Mouse (Mus musculus) gastrocnemius, adult 2 months (tissue): ENCODE data around the gene Cacng3. TPM values are rescaled to one million over a fixed set of nuclear protein-coding genes. Genes with fewer than 3 reads are reported as not detected.
A peak's percentile ranks its signal among the peaks of the same experiment; 100 is the strongest.

Experiments
- DNase-seq: peaks from one replicate; pipeline ENCODE4 v3.0.0; 2022
- H3K27ac ChIP-seq: fragments of 200-600 bp; 2 replicates; pipeline ENCODE4 v1.8.1; 2022; ENCODE audit warnings: mild to moderate bottlenecking
- H3K4me3 ChIP-seq: fragments of 200-600 bp; 2 replicates; pipeline ENCODE4 v1.8.1; 2022; ENCODE audit warnings: mild to moderate bottlenecking, moderate library complexity
- CTCF ChIP-seq: fragments of 200-600 bp; IDR thresholded peaks from 2 replicates; pipeline ENCODE4 v1.8.1; 2022; ENCODE audit warnings: antibody characterized with exemption, mild to moderate bottlenecking, moderate library complexity
- intact Hi-C: fragments of 180-260 bp; cut with DNase I; formaldehyde crosslinking; loops from one replicate; pipeline ENCODE4 v1.15.1; 2025
- total RNA-seq, 2 experiments: library from RNA; stranded (reverse); gene quantifications; 2 replicates each; pipeline ENCODE4 v1.2.3; 2021

Gene Cacng3
- total RNA-seq, 2 experiments from 2014 or later: not detected

GRCm38 (mm10) chr7:122665311-122666049 is 4.8 kb upstream of the Cacng3 start:
- Histone ChIP-seq H3K27ac (no peak overlapping the region), H3K4me3 (no peak overlapping the region)
- TF ChIP-seq CTCF: no peak
- no peak for DNase-seq
- intact Hi-C loops: no loop called here

- Histone ChIP-seq H3K4me3 (no peak overlapping the region), H3K27ac (no peak overlapping the region)
- intact Hi-C loops: no loop called here
- peak; percentile 14 for DNase-seq
- peak; percentile 57 for TF ChIP-seq CTCF
Measured at GRCm38 (mm10) chr7:122667903-122668302, 2.4 kb upstream of the Cacng3 start.

GRCm38 (mm10) chr7:122670873-122671641 is 765 bp downstream of the Cacng3 start:
- Histone ChIP-seq H3K4me3 (no peak overlapping the region), H3K27ac (no peak overlapping the region)
- DNase-seq: peak; percentile 80
- intact Hi-C loops: loop anchor here (10.0 kb wide), 1 partner anchor 196 kb away; no protein-coding TSS in a partner anchor
- TF ChIP-seq CTCF: no peak

- no peak for DNase-seq
- intact Hi-C loops: loop anchor here (10.0 kb wide), 1 partner anchor 198 kb away; no protein-coding TSS in a partner anchor
- H3K27ac ChIP-seq: no peak overlapping the region
Measured at GRCm38 (mm10) chr7:122672981-122673380, 2.7 kb downstream of the Cacng3 start.

GRCm38 (mm10) chr7:122675207-122675606 is 4.9 kb downstream of the Cacng3 start:
- DNase-seq: no peak
- no peak overlapping the region for H3K27ac ChIP-seq
- no peak for TF ChIP-seq CTCF
- H3K4me3 ChIP-seq: no peak overlapping the region
- intact Hi-C loops: loop anchor here (10.0 kb wide), 1 partner anchor 200 kb away; no protein-coding TSS in a partner anchor

More at GRCm38 (mm10) chr7:122672981-122673380, 2.7 kb downstream of the Cacng3 start:
- TF ChIP-seq CTCF: no peak
- H3K4me3 ChIP-seq: no peak overlapping the region

- intact Hi-C loops: no loop called here
- Histone ChIP-seq H3K27ac (no peak overlapping the region), H3K4me3 (no peak overlapping the region)
- no peak for TF ChIP-seq CTCF
- no peak for DNase-seq
Measured at GRCm38 (mm10) chr7:122701751-122702150, 31.5 kb downstream of the Cacng3 start.

GRCm38 (mm10) chr7:122702443-122702842 is 32.2 kb downstream of the Cacng3 start:
- Histone ChIP-seq H3K4me3 (no peak overlapping the region), H3K27ac (no peak overlapping the region)
- no peak for TF ChIP-seq CTCF
- intact Hi-C loops: no loop called here
- no peak for DNase-seq

- no peak overlapping the region for H3K4me3 ChIP-seq
- no peak for DNase-seq
- no peak overlapping the region for H3K27ac ChIP-seq
- intact Hi-C loops: no loop called here
- no peak for TF ChIP-seq CTCF
Measured at GRCm38 (mm10) chr7:122706736-122707135, 36.4 kb downstream of the Cacng3 start.

GRCm38 (mm10) chr7:122716299-122716698 is 46.0 kb downstream of the Cacng3 start:
- Histone ChIP-seq H3K4me3 (no peak overlapping the region), H3K27ac (no peak overlapping the region)
- no peak for DNase-seq
- TF ChIP-seq CTCF: no peak
- intact Hi-C loops: no loop called here

- intact Hi-C loops: no loop called here
- TF ChIP-seq CTCF: no peak
- H3K4me3 ChIP-seq: no peak overlapping the region
- H3K27ac ChIP-seq: no peak overlapping the region
- DNase-seq: no peak
Measured at GRCm38 (mm10) chr7:122718540-122718939, 48.2 kb downstream of the Cacng3 start.

GRCm38 (mm10) chr7:122723358-122723876 is 53.1 kb downstream of the Cacng3 start:
- TF ChIP-seq CTCF: no peak

GRCm38 (mm10) chr7:122726376-122726775 is 56.1 kb downstream of the Cacng3 start:
- no peak overlapping the region for H3K4me3 ChIP-seq
- TF ChIP-seq CTCF: no peak
- DNase-seq: no peak
- H3K27ac ChIP-seq: no peak overlapping the region
- intact Hi-C loops: no loop called here

More at GRCm38 (mm10) chr7:122723358-122723876, 53.1 kb downstream of the Cacng3 start:
- intact Hi-C loops: no loop called here
- no peak overlapping the region for H3K4me3 ChIP-seq
- no peak for DNase-seq
- H3K27ac ChIP-seq: no peak overlapping the region

GRCm38 (mm10) chr7:122728186-122728585 is 57.9 kb downstream of the Cacng3 start:
- intact Hi-C loops: no loop called here
- no peak overlapping the region for H3K27ac ChIP-seq
- no peak for TF ChIP-seq CTCF
- no peak overlapping the region for H3K4me3 ChIP-seq
- no peak for DNase-seq
